Mouse (Mus musculus) limb, embryonic 10.5 days (tissue): ENCODE results near the gene Xylt1. TPM values are rescaled to one million over a fixed set of nuclear protein-coding genes. Genes with fewer than 3 reads are reported as not detected.
A peak's percentile ranks its signal among the peaks of the same experiment; 100 is the strongest.

Experiments used
- DNase-seq: peaks from one replicate; pipeline ENCODE4 v3.0.0-alpha.2; 2017; ENCODE audit warnings: low spot score
- H3K27ac ChIP-seq: fragments of 300-500 bp; sonication (generic); 2 replicates; pipeline ENCODE4 v1.5.1; 2016; ENCODE audit warnings: mild to moderate bottlenecking
- H3K27me3 ChIP-seq: fragments of 300-500 bp; sonication (generic); 2 replicates; pipeline ENCODE4 v1.6.1; 2016; ENCODE audit warnings: low read depth, mild to moderate bottlenecking; ENCODE audit not compliant: poor library complexity, severe bottlenecking
- H3K36me3 ChIP-seq: fragments of 300-500 bp; sonication (generic); 2 replicates; pipeline ENCODE4 v1.6.1; 2016; ENCODE audit warnings: mild to moderate bottlenecking, moderate library complexity
- H3K4me1 ChIP-seq: fragments of 300-500 bp; sonication (generic); 2 replicates; pipeline ENCODE4 v1.6.1; 2016
- H3K4me3 ChIP-seq: fragments of 300-500 bp; sonication (generic); 2 replicates; pipeline ENCODE4 v1.5.1; 2016; ENCODE audit warnings: mild to moderate bottlenecking, moderate library complexity
- H3K9me3 ChIP-seq: fragments of 300-500 bp; sonication (generic); replicated peaks from 2 replicates; pipeline ENCODE4 v1.6.1; 2016; ENCODE audit warnings: mild to moderate bottlenecking
- WGBS: fragments of 180-500 bp; shearing (Covaris S2); methylation state at CpG from one replicate; pipeline ENCODE4 v1.1.7; 2016; 5-methylcytosine and 5-hydroxymethylcytosine counted together
- polyA plus RNA-seq: library from polyadenylated mRNA; unstranded; fragments of >200 nt; fragmentation: Nextera tagmentation; extraction: Ambion mirVana; gene quantifications from 2 replicates; pipeline ENCODE4 v1.2.1, GENCODE M21; 2016

Gene Xylt1
- polyA plus RNA-seq, 1 experiment from 2014 or later = 0.91 TPM

- Histone ChIP-seq H3K36me3 (no peaks in the 10 kb centered on the region), H3K4me3 (no peak overlapping the region), H3K27me3 (no peaks in the 10 kb centered on the region), H3K9me3 (no peaks in the 10 kb centered on the region), H3K4me1 (peaks cover 6% of the 10 kb centered on the region), H3K27ac (no peak overlapping the region)
- 93% methylated on average over 11 of the region's 11 CpGs for WGBS
- no peak for DNase-seq
These were observed 74.2 kb downstream of the Xylt1 start for GRCm38 (mm10) chr7:117454789-117455548.

- Histone ChIP-seq H3K4me1 (peaks cover 12% of the 10 kb centered on the region), H3K27ac (peak overlapping the region; percentile 51; the same call in 1 of the 2 replicates), H3K27me3 (no peaks in the 10 kb centered on the region), H3K4me3 (no peak overlapping the region), H3K36me3 (no peaks in the 10 kb centered on the region), H3K9me3 (no peaks in the 10 kb centered on the region)
- 69% methylated on average over 7 of the region's 7 CpGs for WGBS
- DNase-seq = no peak
These were observed 81.6 kb downstream of the Xylt1 start for GRCm38 (mm10) chr7:117462196-117462935.

GRCm38 (mm10) chr7:117464956-117465355 lies 84.2 kb downstream of the Xylt1 start:
- Histone ChIP-seq H3K4me3 (no peak overlapping the region), H3K9me3 (no peaks in the 10 kb centered on the region), H3K36me3 (no peaks in the 10 kb centered on the region), H3K4me1 (peaks cover 18% of the 10 kb centered on the region), H3K27ac (no peak overlapping the region), H3K27me3 (no peaks in the 10 kb centered on the region)
- DNase-seq = no peak
- WGBS = 82% methylated on average over 4 of the region's 4 CpGs

GRCm38 (mm10) chr7:117466006-117466780 lies 85.4 kb downstream of the Xylt1 start:
- H3K36me3 ChIP-seq = no peaks in the 10 kb centered on the region
- H3K9me3 ChIP-seq = no peaks in the 10 kb centered on the region
- no peak for DNase-seq
- 94% methylated on average over 7 of the region's 7 CpGs for WGBS
- peaks cover 23% of the 10 kb centered on the region for H3K4me1 ChIP-seq
- H3K4me3 ChIP-seq = no peak overlapping the region
- no peak overlapping the region for H3K27ac ChIP-seq
- H3K27me3 ChIP-seq = no peaks in the 10 kb centered on the region

GRCm38 (mm10) chr7:117470243-117470802 lies 89.5 kb downstream of the Xylt1 start:
- Histone ChIP-seq H3K27ac (no peak overlapping the region), H3K27me3 (no peaks in the 10 kb centered on the region), H3K36me3 (no peaks in the 10 kb centered on the region), H3K4me1 (peaks cover 42% of the 10 kb centered on the region), H3K4me3 (no peak overlapping the region), H3K9me3 (no peaks in the 10 kb centered on the region)
- no peak for DNase-seq
- WGBS = 84% methylated on average over 3 of the region's 3 CpGs

- Histone ChIP-seq H3K27ac (no peak overlapping the region), H3K9me3 (no peaks in the 10 kb centered on the region), H3K27me3 (no peaks in the 10 kb centered on the region), H3K4me1 (peaks cover 42% of the 10 kb centered on the region), H3K4me3 (no peak overlapping the region), H3K36me3 (no peaks in the 10 kb centered on the region)
- 37% methylated on average over 11 of the region's 11 CpGs for WGBS
- DNase-seq = peak; percentile 35
These were observed 91.4 kb downstream of the Xylt1 start for GRCm38 (mm10) chr7:117472055-117472780.

GRCm38 (mm10) chr7:117472781-117473743 lies 92.3 kb downstream of the Xylt1 start:
- Histone ChIP-seq H3K36me3 (no peaks in the 10 kb centered on the region), H3K4me3 (no peak overlapping the region), H3K27ac (peak overlapping the region; percentile 36), H3K27me3 (no peaks in the 10 kb centered on the region), H3K4me1 (peaks cover 42% of the 10 kb centered on the region), H3K9me3 (no peaks in the 10 kb centered on the region)
- WGBS = 66% methylated on average over 19 of the region's 19 CpGs
- no peak for DNase-seq

- no peak overlapping the region for H3K27ac ChIP-seq
- WGBS = 37% methylated on average over 2 of the region's 2 CpGs
- DNase-seq = peak; percentile 32
- H3K9me3 ChIP-seq = no peaks in the 10 kb centered on the region
- no peaks in the 10 kb centered on the region for H3K36me3 ChIP-seq
- no peak overlapping the region for H3K4me3 ChIP-seq
- no peaks in the 10 kb centered on the region for H3K27me3 ChIP-seq
- peaks cover 42% of the 10 kb centered on the region for H3K4me1 ChIP-seq
These were observed 93.5 kb downstream of the Xylt1 start for GRCm38 (mm10) chr7:117474302-117474701.

- no peak overlapping the region for H3K4me3 ChIP-seq
- no peak overlapping the region for H3K27ac ChIP-seq
- no peaks in the 10 kb centered on the region for H3K36me3 ChIP-seq
- H3K9me3 ChIP-seq = no peaks in the 10 kb centered on the region
- WGBS = 47% methylated on average over 4 of the region's 4 CpGs
- peaks cover 34% of the 10 kb centered on the region for H3K4me1 ChIP-seq
- H3K27me3 ChIP-seq = no peaks in the 10 kb centered on the region
- no peak for DNase-seq
These were observed 94.3 kb downstream of the Xylt1 start for GRCm38 (mm10) chr7:117475106-117475505.

- no peaks in the 10 kb centered on the region for H3K9me3 ChIP-seq
- no peak for DNase-seq
- no peak overlapping the region for H3K4me3 ChIP-seq
- H3K4me1 ChIP-seq = peaks cover 8% of the 10 kb centered on the region
- H3K27ac ChIP-seq = no peak overlapping the region
- H3K36me3 ChIP-seq = no peaks in the 10 kb centered on the region
- no peaks in the 10 kb centered on the region for H3K27me3 ChIP-seq
- 21% methylated on average over 1 of the region's 1 CpGs for WGBS
These were observed 98.2 kb downstream of the Xylt1 start for GRCm38 (mm10) chr7:117478937-117479336.

GRCm38 (mm10) chr7:117480831-117481230 lies 100.1 kb downstream of the Xylt1 start:
- Histone ChIP-seq H3K27me3 (no peaks in the 10 kb centered on the region), H3K4me3 (no peak overlapping the region), H3K36me3 (no peaks in the 10 kb centered on the region), H3K9me3 (no peaks in the 10 kb centered on the region), H3K27ac (no peak overlapping the region), H3K4me1 (no peaks in the 10 kb centered on the region)
- no peak for DNase-seq
- 92% methylated on average over 5 of the region's 5 CpGs for WGBS
